Mouse (Mus musculus): Measurements from ENCODE around the gene Dhfr. TPM values are rescaled to one million over a fixed set of nuclear protein-coding genes. Genes with fewer than 3 reads are reported as not detected.

Dhfr gene
- 10.6 and 11.5 TPM in 2 replicates for polyA plus RNA-seq (2016; fragmentation: Nextera tagmentation; extraction: Ambion mirVana)

GRCm38 (mm10) chr13:92354456-92355271, at the start of gene Dhfr, which contains the start of gene Msh3:
Gene Dhfr (plus strand): TSS chr13:92354726.
Gene Msh3 (minus strand): TSS chr13:92355003.
- peaks cover 6% of the 10 kb centered on the region for H3K36me3 ChIP-seq
- H3K4me2 ChIP-seq (replicated peaks) = peak within 1 kb of the TSS; percentile 96
- peak within 1 kb of the TSS; percentile 67 for H3K9ac ChIP-seq
- H3K27me3 ChIP-seq (replicated peaks) = no peaks in the 10 kb centered on the region
- H3K27ac ChIP-seq = peak within 1 kb of the TSS; percentile 87
- H3K9me3 ChIP-seq = no peaks in the 10 kb centered on the region
- ATAC-seq (ENCODE audit: low FRiP score, low read depth) = peak; percentile 97
- peak within 1 kb of the TSS; percentile 63 for H3K4me3 ChIP-seq
- WGBS = under 1% methylated on average over 76 of the region's 76 CpGs
- H3K4me1 ChIP-seq = peaks cover 15% of the 10 kb centered on the region

GRCm38 (mm10) chr13:92305680-92306079, 48.8 kb upstream of the Dhfr start, which contains the start of gene Gm20379:
Gene Gm20379 (plus strand): TSS chr13:92305980.
- Histone ChIP-seq H3K4me1 (no peaks in the 10 kb centered on the region), H3K9me3 (no peaks in the 10 kb centered on the region), H3K4me2 (replicated peaks) (no peak within 1 kb of the TSS), H3K27me3 (replicated peaks) (no peaks in the 10 kb centered on the region), H3K36me3 (peaks cover 26% of the 10 kb centered on the region), H3K4me3 (no peak within 1 kb of the TSS), H3K9ac (no peak within 1 kb of the TSS), H3K27ac (no peak within 1 kb of the TSS)
- WGBS = 98% methylated on average over 11 of the region's 11 CpGs
- ATAC-seq (ENCODE audit: low FRiP score, low read depth) = no peak

GRCm38 (mm10) chr13:92314613-92315012, 39.9 kb upstream of the Dhfr start:
- H3K4me1 ChIP-seq = no peaks in the 10 kb centered on the region
- ATAC-seq (ENCODE audit: low FRiP score, low read depth) = no peak
- WGBS = 91% methylated on average over 5 of the region's 5 CpGs
- H3K4me3 ChIP-seq = no peak overlapping the region
- H3K27ac ChIP-seq = no peak overlapping the region
- H3K9me3 ChIP-seq = no peaks in the 10 kb centered on the region
- no peak overlapping the region for H3K4me2 ChIP-seq (replicated peaks)
- no peak overlapping the region for H3K9ac ChIP-seq
- H3K36me3 ChIP-seq = peaks cover 12% of the 10 kb centered on the region
- no peaks in the 10 kb centered on the region for H3K27me3 ChIP-seq (replicated peaks)

GRCm38 (mm10) chr13:92320770-92321169, 33.8 kb upstream of the Dhfr start:
- H3K27me3 ChIP-seq (replicated peaks) = no peaks in the 10 kb centered on the region
- H3K4me1 ChIP-seq = no peaks in the 10 kb centered on the region
- H3K27ac ChIP-seq = no peak overlapping the region
- peaks cover 8% of the 10 kb centered on the region; the same call in 1 of the 2 replicates for H3K36me3 ChIP-seq
- H3K4me2 ChIP-seq (replicated peaks) = no peak overlapping the region
- no peak overlapping the region for H3K4me3 ChIP-seq
- 94% methylated on average over 5 of the region's 5 CpGs for WGBS
- H3K9ac ChIP-seq = no peak overlapping the region
- no peaks in the 10 kb centered on the region for H3K9me3 ChIP-seq
- no peak for ATAC-seq (ENCODE audit: low FRiP score, low read depth)

GRCm38 (mm10) chr13:92326030-92326429, 28.5 kb upstream of the Dhfr start:
- no peaks in the 10 kb centered on the region for H3K27me3 ChIP-seq (replicated peaks)
- WGBS = 83% methylated on average over 5 of the region's 5 CpGs

GRCm38 (mm10) chr13:92328000-92328399, 26.5 kb upstream of the Dhfr start:
- Histone ChIP-seq H3K4me2 (replicated peaks) (no peak overlapping the region), H3K27me3 (replicated peaks) (no peaks in the 10 kb centered on the region), H3K4me1 (no peaks in the 10 kb centered on the region), H3K36me3 (peaks cover 4% of the 10 kb centered on the region), H3K27ac (no peak overlapping the region), H3K9ac (no peak overlapping the region), H3K4me3 (no peak overlapping the region), H3K9me3 (no peaks in the 10 kb centered on the region)
- ATAC-seq (ENCODE audit: low FRiP score, low read depth) = no peak
- 96% methylated on average over 2 of the region's 2 CpGs for WGBS

More at GRCm38 (mm10) chr13:92326030-92326429, 28.5 kb upstream of the Dhfr start:
- no peaks in the 10 kb centered on the region for H3K4me1 ChIP-seq
- H3K9ac ChIP-seq = no peak overlapping the region
- H3K27ac ChIP-seq = no peak overlapping the region
- H3K4me2 ChIP-seq (replicated peaks) = no peak overlapping the region
- H3K36me3 ChIP-seq = no peaks in the 10 kb centered on the region; the same call in 1 of the 2 replicates
- ATAC-seq (ENCODE audit: low FRiP score, low read depth) = no peak
- no peak overlapping the region for H3K4me3 ChIP-seq
- no peaks in the 10 kb centered on the region for H3K9me3 ChIP-seq

GRCm38 (mm10) chr13:92330621-92331020, 23.9 kb upstream of the Dhfr start:
- 93% methylated on average over 3 of the region's 3 CpGs for WGBS
- Histone ChIP-seq H3K4me1 (no peaks in the 10 kb centered on the region), H3K27me3 (replicated peaks) (no peaks in the 10 kb centered on the region), H3K4me3 (no peak overlapping the region), H3K36me3 (peaks cover 4% of the 10 kb centered on the region), H3K4me2 (replicated peaks) (no peak overlapping the region), H3K27ac (no peak overlapping the region), H3K9ac (no peak overlapping the region), H3K9me3 (no peaks in the 10 kb centered on the region)
- ATAC-seq (ENCODE audit: low FRiP score, low read depth) = no peak

- WGBS = 87% methylated on average over 15 of the region's 15 CpGs
- peaks cover 4% of the 10 kb centered on the region for H3K36me3 ChIP-seq
- H3K4me2 ChIP-seq (replicated peaks) = no peak overlapping the region
- no peaks in the 10 kb centered on the region for H3K27me3 ChIP-seq (replicated peaks)
- H3K27ac ChIP-seq = no peak overlapping the region
- no peaks in the 10 kb centered on the region for H3K4me1 ChIP-seq
- H3K4me3 ChIP-seq = no peak overlapping the region
- no peak for ATAC-seq (ENCODE audit: low FRiP score, low read depth)
- no peaks in the 10 kb centered on the region for H3K9me3 ChIP-seq
- no peak overlapping the region for H3K9ac ChIP-seq
Measured at GRCm38 (mm10) chr13:92332103-92332879, 22.2 kb upstream of the Dhfr start.

GRCm38 (mm10) chr13:92336857-92337256, 17.7 kb upstream of the Dhfr start:
- Histone ChIP-seq H3K9me3 (no peaks in the 10 kb centered on the region), H3K36me3 (peaks cover 11% of the 10 kb centered on the region; the same call in 1 of the 2 replicates), H3K9ac (no peak overlapping the region), H3K27me3 (replicated peaks) (no peaks in the 10 kb centered on the region), H3K4me3 (no peak overlapping the region), H3K4me2 (replicated peaks) (no peak overlapping the region), H3K27ac (no peak overlapping the region), H3K4me1 (no peaks in the 10 kb centered on the region)
- ATAC-seq (ENCODE audit: low FRiP score, low read depth) = no peak
- WGBS = 95% methylated on average over 1 of the region's 1 CpGs

GRCm38 (mm10) chr13:92337773-92338462, 16.6 kb upstream of the Dhfr start:
- H3K4me3 ChIP-seq = no peak overlapping the region
- H3K4me2 ChIP-seq (replicated peaks) = no peak overlapping the region
- no peak overlapping the region for H3K9ac ChIP-seq
- no peaks in the 10 kb centered on the region for H3K9me3 ChIP-seq
- no peaks in the 10 kb centered on the region for H3K4me1 ChIP-seq
- WGBS = 86% methylated on average over 6 of the region's 6 CpGs
- H3K36me3 ChIP-seq = peaks cover 12% of the 10 kb centered on the region; the same call in 1 of the 2 replicates
- no peak for ATAC-seq (ENCODE audit: low FRiP score, low read depth)
- no peak overlapping the region for H3K27ac ChIP-seq
- no peaks in the 10 kb centered on the region for H3K27me3 ChIP-seq (replicated peaks)

- Histone ChIP-seq H3K9ac (no peak overlapping the region), H3K4me2 (replicated peaks) (no peak overlapping the region), H3K4me3 (no peak overlapping the region), H3K9me3 (no peaks in the 10 kb centered on the region), H3K36me3 (peaks cover 25% of the 10 kb centered on the region), H3K27me3 (replicated peaks) (no peaks in the 10 kb centered on the region), H3K4me1 (no peaks in the 10 kb centered on the region), H3K27ac (no peak overlapping the region)
- WGBS = 90% methylated on average over 3 of the region's 3 CpGs
- no peak for ATAC-seq (ENCODE audit: low FRiP score, low read depth)
Measured at GRCm38 (mm10) chr13:92339787-92340186, 14.7 kb upstream of the Dhfr start.

- H3K4me1 ChIP-seq = no peaks in the 10 kb centered on the region
- no peak for ATAC-seq (ENCODE audit: low FRiP score, low read depth)
- H3K9ac ChIP-seq = no peak overlapping the region
- no peak overlapping the region for H3K4me2 ChIP-seq (replicated peaks)
- WGBS = 88% methylated on average over 8 of the region's 8 CpGs
- no peaks in the 10 kb centered on the region for H3K27me3 ChIP-seq (replicated peaks)
- peaks cover 38% of the 10 kb centered on the region for H3K36me3 ChIP-seq
- no peak overlapping the region for H3K27ac ChIP-seq
- no peaks in the 10 kb centered on the region for H3K9me3 ChIP-seq
- H3K4me3 ChIP-seq = no peak overlapping the region
Measured at GRCm38 (mm10) chr13:92344033-92344432, 10.5 kb upstream of the Dhfr start.
